Mouse (Mus musculus): ENCODE results near the gene Gprin3. TPM values are rescaled to one million over a fixed set of nuclear protein-coding genes. Genes with fewer than 3 reads are reported as not detected.
A peak's percentile ranks its signal among the peaks of the same experiment; 100 is the strongest.

The Gprin3 gene
- polyA plus RNA-seq, 1 experiment: 1.1 TPM

- no peak overlapping the region for H3K27ac ChIP-seq (ENCODE audit: control insufficient read depth, insufficient read depth, low read length)
- H3K36me3 ChIP-seq (ENCODE audit: control insufficient read depth, insufficient read depth, low read length): no peaks in the 10 kb centered on the region
- 77% methylated on average over 1 of the region's 1 CpGs for WGBS
- H3K4me1 ChIP-seq (replicated peaks; ENCODE audit: control insufficient read depth, insufficient read depth, low read length): no peaks in the 10 kb centered on the region
- TF ChIP-seq CTCF (IDR thresholded peaks at IDR 0.05; ENCODE audit: borderline replicate concordance, control insufficient read depth, extremely low read depth, insufficient read depth, low read length, poor library complexity) (no peak), POLR2A (IDR thresholded peaks at IDR 0.05; ENCODE audit: control insufficient read depth, extremely low read depth, insufficient read depth, low read length, poor library complexity) (no peak)
- no peaks in the 10 kb centered on the region for H3K27me3 ChIP-seq (ENCODE audit: control insufficient read depth, insufficient read depth, low read length)
- DNase-seq: no peak
- H3K4me3 ChIP-seq (ENCODE audit: control insufficient read depth, insufficient read depth, low read length): no peak overlapping the region
These were observed 7.0 kb upstream of the Gprin3 start for GRCm38 (mm10) chr6:59433116-59433515.

- WGBS: 61% methylated on average over 3 of the region's 3 CpGs
- no peaks in the 10 kb centered on the region for H3K27me3 ChIP-seq (ENCODE audit: control insufficient read depth, insufficient read depth, low read length)
- no peak for DNase-seq
- H3K4me1 ChIP-seq (replicated peaks; ENCODE audit: control insufficient read depth, insufficient read depth, low read length): peaks cover 7% of the 10 kb centered on the region
- no peak overlapping the region for H3K27ac ChIP-seq (ENCODE audit: control insufficient read depth, insufficient read depth, low read length)
- no peaks in the 10 kb centered on the region for H3K36me3 ChIP-seq (ENCODE audit: control insufficient read depth, insufficient read depth, low read length)
- TF ChIP-seq CTCF (IDR thresholded peaks at IDR 0.05; ENCODE audit: borderline replicate concordance, control insufficient read depth, extremely low read depth, insufficient read depth, low read length, poor library complexity) (no peak), POLR2A (IDR thresholded peaks at IDR 0.05; ENCODE audit: control insufficient read depth, extremely low read depth, insufficient read depth, low read length, poor library complexity) (no peak)
- H3K4me3 ChIP-seq (ENCODE audit: control insufficient read depth, insufficient read depth, low read length): peak overlapping the region; percentile 46
These were observed 416 bp upstream of the Gprin3 start for GRCm38 (mm10) chr6:59426534-59426885.

GRCm38 (mm10) chr6:59424871-59425740, 988 bp downstream of the Gprin3 start:
- no peak for TF ChIP-seq CTCF (IDR thresholded peaks at IDR 0.05; ENCODE audit: borderline replicate concordance, control insufficient read depth, extremely low read depth, insufficient read depth, low read length, poor library complexity)
- no peak for TF ChIP-seq POLR2A (IDR thresholded peaks at IDR 0.05; ENCODE audit: control insufficient read depth, extremely low read depth, insufficient read depth, low read length, poor library complexity)
- peaks cover 7% of the 10 kb centered on the region for H3K4me1 ChIP-seq (replicated peaks; ENCODE audit: control insufficient read depth, insufficient read depth, low read length)
- no peak for DNase-seq
- no peak overlapping the region for H3K27ac ChIP-seq (ENCODE audit: control insufficient read depth, insufficient read depth, low read length)
- H3K4me3 ChIP-seq (ENCODE audit: control insufficient read depth, insufficient read depth, low read length): no peak overlapping the region
- no peaks in the 10 kb centered on the region for H3K27me3 ChIP-seq (ENCODE audit: control insufficient read depth, insufficient read depth, low read length)
- H3K36me3 ChIP-seq (ENCODE audit: control insufficient read depth, insufficient read depth, low read length): no peaks in the 10 kb centered on the region
- 58% methylated on average over 10 of the region's 10 CpGs for WGBS

- H3K27me3 ChIP-seq (ENCODE audit: control insufficient read depth, insufficient read depth, low read length): no peaks in the 10 kb centered on the region
- H3K4me1 ChIP-seq (replicated peaks; ENCODE audit: control insufficient read depth, insufficient read depth, low read length): peaks cover 7% of the 10 kb centered on the region
- H3K4me3 ChIP-seq (ENCODE audit: control insufficient read depth, insufficient read depth, low read length): no peak overlapping the region
- WGBS: 94% methylated on average over 1 of the region's 1 CpGs
- no peak for DNase-seq
- no peak overlapping the region for H3K27ac ChIP-seq (ENCODE audit: control insufficient read depth, insufficient read depth, low read length)
- no peaks in the 10 kb centered on the region for H3K36me3 ChIP-seq (ENCODE audit: control insufficient read depth, insufficient read depth, low read length)
- TF ChIP-seq CTCF (IDR thresholded peaks at IDR 0.05; ENCODE audit: borderline replicate concordance, control insufficient read depth, extremely low read depth, insufficient read depth, low read length, poor library complexity): no peak
- no peak for TF ChIP-seq POLR2A (IDR thresholded peaks at IDR 0.05; ENCODE audit: control insufficient read depth, extremely low read depth, insufficient read depth, low read length, poor library complexity)
These were observed 2.3 kb downstream of the Gprin3 start for GRCm38 (mm10) chr6:59423836-59424235.

- WGBS: 91% methylated on average over 3 of the region's 3 CpGs
- no peak overlapping the region for H3K4me3 ChIP-seq (ENCODE audit: control insufficient read depth, insufficient read depth, low read length)
- no peaks in the 10 kb centered on the region for H3K4me1 ChIP-seq (replicated peaks; ENCODE audit: control insufficient read depth, insufficient read depth, low read length)
- no peaks in the 10 kb centered on the region for H3K27me3 ChIP-seq (ENCODE audit: control insufficient read depth, insufficient read depth, low read length)
- H3K36me3 ChIP-seq (ENCODE audit: control insufficient read depth, insufficient read depth, low read length): no peaks in the 10 kb centered on the region
- no peak overlapping the region for H3K27ac ChIP-seq (ENCODE audit: control insufficient read depth, insufficient read depth, low read length)
- no peak for TF ChIP-seq POLR2A (IDR thresholded peaks at IDR 0.05; ENCODE audit: control insufficient read depth, extremely low read depth, insufficient read depth, low read length, poor library complexity)
- no peak for TF ChIP-seq CTCF (IDR thresholded peaks at IDR 0.05; ENCODE audit: borderline replicate concordance, control insufficient read depth, extremely low read depth, insufficient read depth, low read length, poor library complexity)
- DNase-seq: no peak
These were observed 6.8 kb downstream of the Gprin3 start for GRCm38 (mm10) chr6:59419264-59419663.

- H3K27ac ChIP-seq (ENCODE audit: control insufficient read depth, insufficient read depth, low read length): no peak overlapping the region
- DNase-seq: no peak
- H3K4me3 ChIP-seq (ENCODE audit: control insufficient read depth, insufficient read depth, low read length): no peak overlapping the region
- WGBS: 36% methylated on average over 2 of the region's 2 CpGs
- TF ChIP-seq CTCF (IDR thresholded peaks at IDR 0.05; ENCODE audit: borderline replicate concordance, control insufficient read depth, extremely low read depth, insufficient read depth, low read length, poor library complexity) (no peak), POLR2A (IDR thresholded peaks at IDR 0.05; ENCODE audit: control insufficient read depth, extremely low read depth, insufficient read depth, low read length, poor library complexity) (no peak)
- no peaks in the 10 kb centered on the region for H3K4me1 ChIP-seq (replicated peaks; ENCODE audit: control insufficient read depth, insufficient read depth, low read length)
- no peaks in the 10 kb centered on the region for H3K27me3 ChIP-seq (ENCODE audit: control insufficient read depth, insufficient read depth, low read length)
- H3K36me3 ChIP-seq (ENCODE audit: control insufficient read depth, insufficient read depth, low read length): no peaks in the 10 kb centered on the region
These were observed 7.4 kb downstream of the Gprin3 start for GRCm38 (mm10) chr6:59418659-59419058.
